Mouse (Mus musculus) lung, postnatal 0 days (tissue): Measurements from ENCODE around the gene Entpd3. TPM values are rescaled to one million over a fixed set of nuclear protein-coding genes. Genes with fewer than 3 reads are reported as not detected.

Experiments used
- ATAC-seq: fragments of 200-750 bp; cut with Nextera tagmentation; 2 replicates; pipeline ENCODE4 v1.8.0; 2017; ENCODE audit warnings: moderate library complexity
- DNase-seq: peaks from one replicate; pipeline ENCODE4 v3.0.0-alpha.2; 2016; ENCODE audit warnings: low spot score
- H3K27ac ChIP-seq: fragments of 300-500 bp; sonication (generic); 2 replicates; pipeline ENCODE4 v1.5.1; 2014; ENCODE audit warnings: antibody characterized with exemption, mild to moderate bottlenecking, low read length, mixed read lengths
- H3K27me3 ChIP-seq: fragments of 300-500 bp; sonication (generic); replicated peaks from 2 replicates; pipeline ENCODE4 v1.6.1; 2014; ENCODE audit warnings: low read length, mixed read lengths; ENCODE audit not compliant: insufficient read depth
- H3K36me3 ChIP-seq: fragments of 300-500 bp; sonication (generic); 2 replicates; pipeline ENCODE4 v1.6.1; 2014; ENCODE audit warnings: low read length, mixed read lengths; ENCODE audit not compliant: insufficient read depth
- H3K4me1 ChIP-seq: fragments of 300-500 bp; sonication (generic); 2 replicates; pipeline ENCODE4 v1.6.1; 2014; ENCODE audit warnings: antibody characterized with exemption, low read depth, low read length, mixed read lengths; ENCODE audit not compliant: insufficient read depth
- H3K4me2 ChIP-seq: fragments of 300-500 bp; sonication (generic); replicated peaks from 2 replicates; pipeline ENCODE4 v1.6.1; 2014; ENCODE audit warnings: low read depth, mild to moderate bottlenecking, low read length, moderate library complexity, mixed read lengths
- H3K4me3 ChIP-seq: fragments of 300-500 bp; sonication (generic); 2 replicates; pipeline ENCODE4 v1.5.1; 2014; ENCODE audit warnings: low read depth, low read length
- H3K9ac ChIP-seq: fragments of 300-500 bp; sonication (generic); replicated peaks from 2 replicates; pipeline ENCODE4 v1.6.1; 2014; ENCODE audit warnings: low read depth, mild to moderate bottlenecking
- H3K9me3 ChIP-seq: fragments of 300-500 bp; sonication (generic); 2 replicates; pipeline ENCODE4 v1.6.1; 2016; ENCODE audit warnings: low read length, mixed read lengths
- CTCF ChIP-seq: IDR thresholded peaks from 2 replicates; pipeline ENCODE4 v1.5.1; 2016; ENCODE audit warnings: antibody characterized with exemption, mild to moderate bottlenecking
- EP300 ChIP-seq: IDR thresholded peaks from 2 replicates; pipeline ENCODE4 v1.6.1; 2016; ENCODE audit warnings: antibody characterized with exemption, mild to moderate bottlenecking, control low read depth
- WGBS: fragments of 180-500 bp; shearing (Covaris S2); extraction: QIAGEN DNeasy Blood & Tissue Kit; methylation state at CpG from one replicate; pipeline ENCODE4 v1.1.7; 2014; 5-methylcytosine and 5-hydroxymethylcytosine counted together
- polyA plus RNA-seq: library from polyadenylated mRNA; unstranded; fragments of >200 nt; fragmentation: Nextera tagmentation; extraction: Ambion mirVana; gene quantifications from 2 replicates; pipeline ENCODE4 v1.2.1, GENCODE M21; 2015

Entpd3 gene
- polyA plus RNA-seq, 1 experiment from 2014 or later: 4.1 TPM

- TF ChIP-seq EP300 (no peak), CTCF (peak; percentile 63)
- peaks cover 18% of the 10 kb centered on the region; the same call in 1 of the 2 replicates for H3K36me3 ChIP-seq
- WGBS: 50% methylated on average over 13 of the region's 13 CpGs
- no peak overlapping the region for H3K4me2 ChIP-seq
- H3K4me3 ChIP-seq: no peak overlapping the region
- no peak overlapping the region for H3K9ac ChIP-seq
- peak; percentile 70 for DNase-seq
- H3K9me3 ChIP-seq: no peaks in the 10 kb centered on the region
- no peak overlapping the region for H3K27ac ChIP-seq
- no peaks in the 10 kb centered on the region for H3K27me3 ChIP-seq
- peaks cover 9% of the 10 kb centered on the region; the same call in 1 of the 2 replicates for H3K4me1 ChIP-seq
- ATAC-seq: no peak
These were observed 30.2 kb downstream of the Entpd3 start for GRCm38 (mm10) chr9:120569721-120570333.

- ATAC-seq (no peak), DNase-seq (no peak)
- 51% methylated on average over 2 of the region's 2 CpGs for WGBS
- no peaks in the 10 kb centered on the region for H3K9me3 ChIP-seq
- no peaks in the 10 kb centered on the region for H3K27me3 ChIP-seq
- no peak overlapping the region for H3K27ac ChIP-seq
- no peak overlapping the region for H3K4me3 ChIP-seq
- peaks cover 9% of the 10 kb centered on the region; the same call in 1 of the 2 replicates for H3K4me1 ChIP-seq
- no peak overlapping the region for H3K9ac ChIP-seq
- peaks cover 21% of the 10 kb centered on the region; the same call in 1 of the 2 replicates for H3K36me3 ChIP-seq
- peak overlapping the region; percentile 68; the same call in 1 of the 2 replicates for H3K4me2 ChIP-seq
- no peak for TF ChIP-seq EP300
- no peak for TF ChIP-seq CTCF
These were observed 30.7 kb downstream of the Entpd3 start for GRCm38 (mm10) chr9:120570334-120570725.

DNA sequence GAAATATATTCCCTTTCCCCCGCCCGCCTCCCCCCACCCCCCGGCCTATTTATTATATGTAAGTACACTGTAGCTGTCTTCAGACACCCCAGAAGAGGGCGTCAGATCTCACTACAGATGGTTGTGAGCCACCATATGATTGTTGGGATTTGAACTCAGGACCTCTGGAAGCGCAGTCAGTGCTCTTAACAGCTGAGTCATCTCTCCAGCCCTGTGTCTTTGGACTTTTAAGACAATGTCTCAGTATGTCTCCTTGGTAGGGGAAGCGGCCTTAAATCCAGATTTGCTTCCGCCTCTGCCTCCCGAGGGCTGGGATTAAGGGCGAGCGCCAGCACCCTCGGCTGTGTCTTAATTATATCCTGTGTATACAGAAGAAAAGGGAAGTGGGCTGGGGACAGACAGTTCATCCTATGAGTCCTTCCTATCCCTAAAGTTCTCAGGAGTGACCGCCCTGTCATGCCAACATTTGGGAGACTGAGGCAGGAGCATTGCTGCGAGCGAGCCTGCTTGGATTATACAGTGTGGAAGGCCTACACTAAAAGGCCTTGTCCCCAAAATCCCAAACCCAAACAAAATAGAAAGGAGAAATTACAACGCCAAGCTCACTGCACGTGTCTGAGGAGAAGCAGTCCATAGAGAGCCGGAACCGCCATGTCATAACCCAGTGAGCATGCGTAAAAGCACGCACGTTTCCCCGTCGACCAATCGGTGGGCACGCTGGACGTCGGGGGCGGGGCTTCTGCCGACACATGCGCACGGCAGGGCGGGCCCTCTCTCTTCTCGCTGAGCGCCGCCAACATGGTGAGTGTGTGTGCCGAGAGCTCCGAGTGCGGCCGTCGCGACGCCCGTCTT is 31.3 kb downstream of the Entpd3 start, which contains the start of gene Rpl14:
Gene Rpl14 (plus strand): TSS at position 704 of the 852 bp plus-strand sequence.
- H3K36me3 ChIP-seq: peaks cover 21% of the 10 kb centered on the region; the same call in 1 of the 2 replicates
- peak; percentile 99 for ATAC-seq
- WGBS: 5% methylated on average over 43 of the region's 43 CpGs
- DNase-seq: peak; percentile 98
- peak within 1 kb of the TSS; percentile 84 for H3K9ac ChIP-seq
- H3K27ac ChIP-seq: peak within 1 kb of the TSS; percentile 83
- H3K4me1 ChIP-seq: peaks cover 9% of the 10 kb centered on the region; the same call in 1 of the 2 replicates
- peak within 1 kb of the TSS; percentile 84 for H3K4me3 ChIP-seq
- no peaks in the 10 kb centered on the region for H3K27me3 ChIP-seq
- no peaks in the 10 kb centered on the region for H3K9me3 ChIP-seq
- TF ChIP-seq CTCF (0 out of 2 replicates have a peak, but pooled peaks have one; percentile 3), EP300 (no peak)
- peak within 1 kb of the TSS; percentile 68 for H3K4me2 ChIP-seq

DNA sequence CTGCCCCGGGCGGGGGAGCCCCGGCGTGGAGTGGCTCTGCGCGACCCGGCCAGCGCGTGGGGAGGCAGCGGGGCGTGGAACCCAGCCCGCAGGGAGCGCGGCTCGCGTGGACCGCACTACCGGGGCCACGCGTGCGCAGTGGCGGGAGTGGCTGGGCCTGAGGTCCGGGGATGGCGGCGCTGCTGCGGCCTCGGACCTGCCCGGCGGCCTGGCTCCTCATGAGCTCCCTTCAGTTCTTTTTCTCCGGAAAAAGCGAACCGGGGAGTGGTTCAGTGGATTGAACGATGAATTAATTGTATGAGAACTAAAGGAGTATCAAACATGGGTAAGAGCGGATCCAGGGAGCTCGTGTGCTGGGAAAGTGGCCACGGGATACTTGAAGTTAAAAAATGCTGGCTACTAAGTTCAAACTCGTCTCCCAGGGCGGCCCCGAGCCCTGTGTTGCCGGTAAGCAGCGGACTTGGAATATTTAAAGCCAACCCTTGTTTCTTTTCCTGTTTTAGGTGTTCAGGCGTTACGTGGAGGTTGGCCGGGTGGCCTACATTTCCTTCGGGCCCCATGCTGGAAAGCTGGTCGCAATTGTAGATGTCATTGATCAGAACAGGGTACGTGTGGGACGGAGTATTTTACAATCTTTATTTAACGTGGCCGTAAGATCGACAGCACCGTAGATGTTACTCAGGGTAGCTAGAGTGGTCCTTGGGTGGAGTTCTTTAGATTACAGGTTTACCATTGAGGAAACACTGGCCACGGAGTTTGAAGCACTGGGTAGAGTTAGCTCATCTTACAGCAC is 32.2 kb downstream of the Entpd3 start:
- TF ChIP-seq CTCF (0 out of 2 replicates have a peak, but pooled peaks have one; percentile 14), EP300 (no peak)
- H3K9ac ChIP-seq: peak overlapping the region; percentile 84
- ATAC-seq (peak; percentile 85), DNase-seq (no peak)
- H3K36me3 ChIP-seq: peaks cover 21% of the 10 kb centered on the region; the same call in 1 of the 2 replicates
- H3K4me3 ChIP-seq: peak overlapping the region; percentile 84
- H3K27me3 ChIP-seq: no peaks in the 10 kb centered on the region
- H3K4me2 ChIP-seq: peak overlapping the region; percentile 68
- H3K27ac ChIP-seq: peak overlapping the region; percentile 83
- peaks cover 9% of the 10 kb centered on the region; the same call in 1 of the 2 replicates for H3K4me1 ChIP-seq
- 1% methylated on average over 48 of the region's 53 CpGs for WGBS
- no peaks in the 10 kb centered on the region for H3K9me3 ChIP-seq

DNA sequence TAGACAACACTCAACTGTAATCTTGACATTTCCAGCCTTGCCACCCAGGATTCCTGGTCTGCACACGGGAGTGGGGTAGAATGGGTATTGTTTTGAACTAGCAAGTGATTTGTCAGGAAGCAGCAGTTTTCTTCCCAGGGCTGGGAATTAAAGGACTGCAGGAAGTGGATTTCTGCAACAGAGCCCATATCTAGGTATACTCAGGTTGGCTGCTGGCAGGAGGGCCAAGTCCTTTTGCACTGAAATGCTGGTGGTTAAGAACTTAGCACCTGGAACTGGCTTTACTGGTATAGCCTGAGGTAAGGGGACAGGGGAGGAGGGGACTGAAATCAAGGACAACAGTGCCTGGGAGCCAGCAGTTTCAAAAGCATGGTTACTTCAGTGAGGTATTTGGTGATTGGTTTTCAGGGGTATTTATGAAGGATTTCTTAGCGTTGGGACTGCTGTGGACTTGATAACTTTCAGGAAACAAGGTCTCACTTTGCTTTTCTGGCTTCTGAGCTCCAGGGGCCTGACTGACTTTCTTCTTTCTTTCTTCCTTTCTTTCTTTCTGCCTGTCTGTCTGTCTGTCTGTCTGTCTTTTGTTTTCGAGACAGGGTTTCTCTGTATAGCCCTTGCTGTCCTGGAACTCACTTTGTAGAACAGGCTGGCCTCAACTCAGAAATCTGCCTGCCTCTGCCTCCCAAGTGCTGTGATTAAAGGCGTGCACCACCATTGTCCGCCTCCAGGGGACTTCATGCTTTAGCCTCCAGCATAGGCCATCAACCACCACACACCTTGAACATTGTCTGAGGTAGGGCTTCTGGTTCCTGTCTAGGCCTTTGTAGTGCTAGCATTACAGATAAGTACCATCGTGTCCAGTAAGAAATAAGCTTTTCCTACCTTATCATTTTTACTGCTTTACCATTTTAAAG is 36.4 kb downstream of the Entpd3 start:
- H3K36me3 ChIP-seq: peaks cover 21% of the 10 kb centered on the region; the same call in 1 of the 2 replicates
- H3K9ac ChIP-seq: no peak overlapping the region
- DNase-seq (no peak), ATAC-seq (no peak)
- peaks cover 6% of the 10 kb centered on the region; the same call in 1 of the 2 replicates for H3K4me1 ChIP-seq
- H3K4me2 ChIP-seq: no peak overlapping the region
- no peak overlapping the region for H3K27ac ChIP-seq
- no peaks in the 10 kb centered on the region for H3K27me3 ChIP-seq
- 60% methylated on average over 6 of the region's 6 CpGs for WGBS
- H3K4me3 ChIP-seq: no peak overlapping the region
- no peaks in the 10 kb centered on the region for H3K9me3 ChIP-seq
- no peak for TF ChIP-seq EP300
- TF ChIP-seq CTCF: peak; percentile 46
